Mouse (Mus musculus) midbrain, embryonic 11.5 days (tissue): ENCODE results near the gene Psd4. TPM values are rescaled to one million over a fixed set of nuclear protein-coding genes. Genes with fewer than 3 reads are reported as not detected.

Experiments
- ATAC-seq: fragments of 200-750 bp; cut with Nextera tagmentation; 2 replicates; pipeline ENCODE4 v1.8.0; 2017; ENCODE audit warnings: moderate TSS enrichment, moderate library complexity; ENCODE audit not compliant: low FRiP score
- DNase-seq: peaks from one replicate; pipeline ENCODE4 v3.0.0; 2015; ENCODE audit warnings: low spot score; ENCODE audit errors: missing footprints
- H3K27ac ChIP-seq: fragments of 300-500 bp; sonication (generic); 2 replicates; pipeline ENCODE4 v1.5.1; 2014; ENCODE audit warnings: low read depth, low read length
- H3K27me3 ChIP-seq: fragments of 300-500 bp; sonication (generic); 2 replicates; pipeline ENCODE4 v1.6.1; 2014; ENCODE audit warnings: mild to moderate bottlenecking, low read length, moderate library complexity, mixed read lengths; ENCODE audit not compliant: control insufficient read depth, insufficient read depth
- H3K36me3 ChIP-seq: fragments of 300-500 bp; sonication (generic); 2 replicates; pipeline ENCODE4 v1.6.1; 2014; ENCODE audit warnings: mild to moderate bottlenecking, low read length, moderate library complexity, mixed read lengths; ENCODE audit not compliant: control insufficient read depth, insufficient read depth
- H3K4me1 ChIP-seq: fragments of 300-500 bp; sonication (generic); 2 replicates; pipeline ENCODE4 v1.6.1; 2014; ENCODE audit warnings: low read length; ENCODE audit not compliant: control insufficient read depth, insufficient read depth
- H3K4me2 ChIP-seq: fragments of 300-500 bp; sonication (generic); 2 replicates; pipeline ENCODE4 v1.6.1; 2014; ENCODE audit warnings: mild to moderate bottlenecking, moderate library complexity
- H3K4me3 ChIP-seq: fragments of 300-500 bp; sonication (generic); 2 replicates; pipeline ENCODE4 v1.5.1; 2014; ENCODE audit warnings: low read depth, low read length
- H3K9ac ChIP-seq: fragments of 300-500 bp; sonication (generic); 2 replicates; pipeline ENCODE4 v1.6.1; 2014; ENCODE audit warnings: low read length
- H3K9me3 ChIP-seq: fragments of 300-500 bp; sonication (generic); 2 replicates; pipeline ENCODE4 v1.6.1; 2016; ENCODE audit warnings: low read length; ENCODE audit not compliant: control insufficient read depth
- WGBS: fragments of 180-500 bp; shearing (Covaris S2); extraction: QIAGEN DNeasy Blood & Tissue Kit; methylation state at CpG from one replicate; pipeline ENCODE4 v1.1.7; 2014; 5-methylcytosine and 5-hydroxymethylcytosine counted together
- polyA plus RNA-seq: library from polyadenylated mRNA; unstranded; fragments of >200 nt; fragmentation: Nextera tagmentation; extraction: Ambion mirVana; gene quantifications from 2 replicates; pipeline ENCODE4 v1.2.1, GENCODE M21; 2014

Psd4 gene
- polyA plus RNA-seq, 1 experiment from 2014 or later = 0.36 TPM

- ATAC-seq = no peak
- WGBS = 86% methylated on average over 2 of the region's 2 CpGs
Observed at GRCm38 (mm10) chr2:24353042-24353441, 14.3 kb upstream of the Psd4 start.

GRCm38 (mm10) chr2:24357642-24358041 lies 9.7 kb upstream of the Psd4 start:
- H3K4me3 ChIP-seq = no peak overlapping the region
- DNase-seq (peak; percentile 93), ATAC-seq (no peak)
- 14% methylated on average over 1 of the region's 1 CpGs for WGBS
- H3K4me1 ChIP-seq = no peaks in the 10 kb centered on the region
- H3K4me2 ChIP-seq = no peak overlapping the region
- H3K27me3 ChIP-seq = no peaks in the 10 kb centered on the region
- H3K9me3 ChIP-seq = no peaks in the 10 kb centered on the region
- H3K36me3 ChIP-seq = no peaks in the 10 kb centered on the region
- H3K27ac ChIP-seq = no peak overlapping the region
- H3K9ac ChIP-seq = no peak overlapping the region

More at GRCm38 (mm10) chr2:24353042-24353441, 14.3 kb upstream of the Psd4 start:
- Histone ChIP-seq H3K4me1 (no peaks in the 10 kb centered on the region), H3K27ac (no peak overlapping the region), H3K9me3 (no peaks in the 10 kb centered on the region), H3K4me3 (no peak overlapping the region), H3K9ac (no peak overlapping the region), H3K36me3 (no peaks in the 10 kb centered on the region), H3K27me3 (no peaks in the 10 kb centered on the region), H3K4me2 (no peak overlapping the region)
- no peak for DNase-seq

GRCm38 (mm10) chr2:24359347-24359746 lies 8.0 kb upstream of the Psd4 start:
- no peak overlapping the region for H3K4me3 ChIP-seq
- H3K4me1 ChIP-seq = no peaks in the 10 kb centered on the region
- H3K36me3 ChIP-seq = no peaks in the 10 kb centered on the region
- no peak for ATAC-seq
- H3K4me2 ChIP-seq = no peak overlapping the region
- H3K9me3 ChIP-seq = no peaks in the 10 kb centered on the region
- no peak overlapping the region for H3K9ac ChIP-seq
- no peak overlapping the region for H3K27ac ChIP-seq
- no peak for DNase-seq
- 91% methylated on average over 1 of the region's 1 CpGs for WGBS
- no peaks in the 10 kb centered on the region for H3K27me3 ChIP-seq

- Histone ChIP-seq H3K4me1 (no peaks in the 10 kb centered on the region; the same call in 1 of the 2 replicates), H3K9me3 (no peaks in the 10 kb centered on the region), H3K36me3 (no peaks in the 10 kb centered on the region), H3K27ac (no peak overlapping the region), H3K4me3 (no peak overlapping the region), H3K27me3 (peaks cover 4% of the 10 kb centered on the region), H3K9ac (no peak overlapping the region), H3K4me2 (no peak overlapping the region)
- ATAC-seq (no peak), DNase-seq (no peak)
- 92% methylated on average over 3 of the region's 3 CpGs for WGBS
Observed at GRCm38 (mm10) chr2:24363818-24364217, 3.6 kb upstream of the Psd4 start.

- no peak overlapping the region for H3K9ac ChIP-seq
Observed at GRCm38 (mm10) chr2:24366214-24366975, 985 bp upstream of the Psd4 start.

GRCm38 (mm10) chr2:24367895-24368261 lies 498 bp downstream of the Psd4 start:
- DNase-seq (no peak), ATAC-seq (no peak)
- Histone ChIP-seq H3K27ac (no peak overlapping the region), H3K27me3 (peaks cover 4% of the 10 kb centered on the region), H3K4me1 (no peaks in the 10 kb centered on the region; the same call in 1 of the 2 replicates), H3K4me2 (peak overlapping the region; percentile 68), H3K9ac (no peak overlapping the region), H3K9me3 (no peaks in the 10 kb centered on the region), H3K36me3 (no peaks in the 10 kb centered on the region), H3K4me3 (peak overlapping the region; percentile 35; the same call in 1 of the 2 replicates)
- 62% methylated on average over 4 of the region's 4 CpGs for WGBS

More at GRCm38 (mm10) chr2:24366214-24366975, 985 bp upstream of the Psd4 start:
- H3K27me3 ChIP-seq = peaks cover 4% of the 10 kb centered on the region
- no peak overlapping the region for H3K27ac ChIP-seq
- WGBS = 80% methylated on average over 12 of the region's 12 CpGs
- DNase-seq (no peak), ATAC-seq (no peak)
- H3K9me3 ChIP-seq = no peaks in the 10 kb centered on the region
- H3K4me2 ChIP-seq = no peak overlapping the region
- no peaks in the 10 kb centered on the region for H3K36me3 ChIP-seq
- H3K4me3 ChIP-seq = no peak overlapping the region
- no peaks in the 10 kb centered on the region; the same call in 1 of the 2 replicates for H3K4me1 ChIP-seq

- H3K9ac ChIP-seq = no peak overlapping the region
- ATAC-seq = no peak
- no peak overlapping the region for H3K4me3 ChIP-seq
- H3K9me3 ChIP-seq = no peaks in the 10 kb centered on the region
- no peaks in the 10 kb centered on the region for H3K36me3 ChIP-seq
- no peak overlapping the region for H3K27ac ChIP-seq
- no peaks in the 10 kb centered on the region for H3K27me3 ChIP-seq
- no peaks in the 10 kb centered on the region for H3K4me1 ChIP-seq
- no peak for DNase-seq
- 80% methylated on average over 5 of the region's 5 CpGs for WGBS
- H3K4me2 ChIP-seq = no peak overlapping the region
Observed at GRCm38 (mm10) chr2:24378747-24379450, 11.5 kb downstream of the Psd4 start.

- DNase-seq = no peak
- Histone ChIP-seq H3K4me2 (no peak overlapping the region), H3K36me3 (no peaks in the 10 kb centered on the region), H3K9ac (no peak overlapping the region), H3K4me3 (no peak overlapping the region), H3K27ac (no peak overlapping the region), H3K9me3 (no peaks in the 10 kb centered on the region), H3K27me3 (no peaks in the 10 kb centered on the region), H3K4me1 (no peaks in the 10 kb centered on the region)
- 74% methylated on average over 9 of the region's 9 CpGs for WGBS
- ATAC-seq = no peak
Observed at GRCm38 (mm10) chr2:24382456-24383230, 15.3 kb downstream of the Psd4 start.

GRCm38 (mm10) chr2:24383636-24384035 lies 16.3 kb downstream of the Psd4 start:
- no peak for ATAC-seq
- no peak overlapping the region for H3K9ac ChIP-seq
- WGBS = 83% methylated on average over 3 of the region's 3 CpGs

More at GRCm38 (mm10) chr2:24383636-24384035, 16.3 kb downstream of the Psd4 start:
- Histone ChIP-seq H3K4me1 (no peaks in the 10 kb centered on the region), H3K4me2 (no peak overlapping the region), H3K27me3 (no peaks in the 10 kb centered on the region), H3K4me3 (no peak overlapping the region), H3K36me3 (no peaks in the 10 kb centered on the region), H3K9me3 (no peaks in the 10 kb centered on the region), H3K27ac (no peak overlapping the region)
- DNase-seq = no peak
